Mouse (Mus musculus) heart, adult 2 months (tissue): ENCODE data around the gene Kalrn.

Source experiments
- CTCF ChIP-seq: fragments of 200-600 bp; IDR thresholded peaks from 2 replicates; pipeline ENCODE4 v1.8.1; 2022; ENCODE audit warnings: antibody characterized with exemption, mild to moderate bottlenecking, moderate library complexity
- EP300 ChIP-seq: fragments of 200-500 bp; IDR thresholded peaks from 2 replicates; pipeline ENCODE4 v1.6.1; 2011; ENCODE audit warnings: low read depth, low read length, control low read depth; ENCODE audit not compliant: insufficient read depth
- POLR2A ChIP-seq: fragments of 200-500 bp; IDR thresholded peaks from 2 replicates; pipeline ENCODE4 v1.6.1; 2011; ENCODE audit warnings: mild to moderate bottlenecking, low read depth, low read length, control low read depth; ENCODE audit not compliant: insufficient read depth

DNA sequence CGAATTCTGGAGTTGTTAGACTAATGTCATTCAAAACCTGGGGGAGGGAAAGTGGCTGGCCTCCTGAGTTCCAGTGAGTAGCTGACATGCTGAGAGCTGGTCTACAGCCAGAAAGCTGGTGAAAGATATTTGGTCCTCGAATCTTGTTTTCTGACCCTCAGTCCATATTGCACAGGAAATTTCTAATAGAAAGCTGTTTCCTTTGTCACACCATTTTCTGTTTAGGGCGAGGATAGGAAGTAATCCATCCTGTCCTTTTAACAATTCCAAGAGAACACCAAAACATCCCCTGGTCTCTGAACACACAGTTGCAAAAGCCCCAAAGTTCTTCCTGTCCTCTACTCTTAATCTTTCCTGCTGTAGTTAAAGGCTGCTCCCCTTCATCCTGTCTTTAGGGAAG is 22.0 kb upstream of the Kalrn start:
- TF ChIP-seq EP300 = no peak
- TF ChIP-seq POLR2A = no peak
- TF ChIP-seq CTCF = no peak
